Mouse (Mus musculus) stomach, postnatal 0 days (tissue): ENCODE data around the gene Kat6b. TPM values are rescaled to one million over a fixed set of nuclear protein-coding genes. Genes with fewer than 3 reads are reported as not detected.

Experiments used
- ATAC-seq: fragments of 200-750 bp; cut with Nextera tagmentation; 2 replicates; pipeline ENCODE4 v1.8.0; 2017; ENCODE audit not compliant: low FRiP score, low TSS enrichment
- DNase-seq: peaks from one replicate; pipeline ENCODE4 v3.0.0-alpha.2; 2016; ENCODE audit warnings: low spot score
- H3K27ac ChIP-seq: fragments of 300-500 bp; sonication (generic); replicated peaks from 2 replicates; pipeline ENCODE4 v1.5.1; 2014; ENCODE audit warnings: mild to moderate bottlenecking, control low read depth
- H3K27me3 ChIP-seq: fragments of 300-500 bp; sonication (generic); 2 replicates; pipeline ENCODE4 v1.6.1; 2014; ENCODE audit warnings: low read length; ENCODE audit not compliant: control insufficient read depth, insufficient read depth
- H3K36me3 ChIP-seq: fragments of 300-500 bp; sonication (generic); 2 replicates; pipeline ENCODE4 v1.6.1; 2014; ENCODE audit warnings: low read length, mixed read lengths; ENCODE audit not compliant: control insufficient read depth, insufficient read depth
- H3K4me1 ChIP-seq: fragments of 300-500 bp; sonication (generic); replicated peaks from 2 replicates; pipeline ENCODE4 v1.6.1; 2014; ENCODE audit warnings: antibody characterized with exemption; ENCODE audit not compliant: control insufficient read depth, insufficient read depth
- H3K4me2 ChIP-seq: fragments of 300-500 bp; sonication (generic); replicated peaks from 2 replicates; pipeline ENCODE4 v1.6.1; 2014; ENCODE audit warnings: low read depth, mild to moderate bottlenecking, control low read depth, moderate library complexity
- H3K4me3 ChIP-seq: fragments of 300-500 bp; sonication (generic); 2 replicates; pipeline ENCODE4 v1.5.1; 2014; ENCODE audit warnings: low read depth, low read length, control low read depth
- H3K9ac ChIP-seq: fragments of 300-500 bp; sonication (generic); 2 replicates; pipeline ENCODE4 v1.6.1; 2014; ENCODE audit warnings: mild to moderate bottlenecking, low read length, control low read depth, mixed read lengths
- H3K9me3 ChIP-seq: fragments of 300-500 bp; sonication (generic); 2 replicates; pipeline ENCODE4 v1.6.1; 2016; ENCODE audit warnings: low read length; ENCODE audit not compliant: control insufficient read depth
- CTCF ChIP-seq: IDR thresholded peaks from 2 replicates; pipeline ENCODE4 v1.5.1; 2016; ENCODE audit warnings: antibody characterized with exemption, low read depth, mild to moderate bottlenecking, moderate library complexity
- EP300 ChIP-seq: optimal IDR thresholded peaks from 2 replicates; pipeline ENCODE3; 2016; ENCODE audit warnings: antibody characterized with exemption
- WGBS: fragments of 180-500 bp; shearing (Covaris S2); extraction: QIAGEN DNeasy Blood & Tissue Kit; methylation state at CpG from one replicate; pipeline ENCODE4 v1.1.7; 2014; 5-methylcytosine and 5-hydroxymethylcytosine counted together
- polyA plus RNA-seq: library from polyadenylated mRNA; unstranded; fragments of >200 nt; fragmentation: Nextera tagmentation; extraction: Ambion mirVana; gene quantifications from 2 replicates; pipeline ENCODE4 v1.2.1, GENCODE M21; 2015

Kat6b gene
- polyA plus RNA-seq, 1 experiment from 2014 or later: 4.0 TPM

- ATAC-seq: no peak
- Histone ChIP-seq H3K4me2 (no peak overlapping the region), H3K4me1 (no peaks in the 10 kb centered on the region), H3K36me3 (no peaks in the 10 kb centered on the region), H3K9ac (no peak overlapping the region), H3K27ac (no peak overlapping the region), H3K9me3 (no peaks in the 10 kb centered on the region), H3K27me3 (no peaks in the 10 kb centered on the region), H3K4me3 (no peak overlapping the region)
- no peak for TF ChIP-seq CTCF
- no peak for TF ChIP-seq EP300
- DNase-seq: no peak
- WGBS: 27% methylated on average over 17 of the region's 17 CpGs
Measured at GRCm38 (mm10) chr14:21719646-21720383, 238.6 kb downstream of the Kat6b start.

GRCm38 (mm10) chr14:21720430-21721205 lies 239.4 kb downstream of the Kat6b start:
- Histone ChIP-seq H3K9ac (no peak overlapping the region), H3K36me3 (no peaks in the 10 kb centered on the region), H3K27me3 (no peaks in the 10 kb centered on the region), H3K9me3 (no peaks in the 10 kb centered on the region), H3K27ac (no peak overlapping the region), H3K4me1 (no peaks in the 10 kb centered on the region), H3K4me3 (no peak overlapping the region), H3K4me2 (no peak overlapping the region)
- DNase-seq: no peak
- ATAC-seq: no peak
- WGBS: 76% methylated on average over 4 of the region's 4 CpGs
- no peak for TF ChIP-seq CTCF
- no peak for TF ChIP-seq EP300

Other genes with a start within 250 kb of the Kat6b start
- not detected in 2 replicates for gene Dupd1, start 233.1 kb downstream of the Kat6b start, polyA plus RNA-seq